Mouse (Mus musculus) heart, adult 9 months (tissue): Measurements from ENCODE around the gene 0610012G03Rik.
A peak's percentile ranks its signal among the peaks of the same experiment; 100 is the strongest.

Source experiments
- DNase-seq, 2 experiments: peaks; one replicate each; pipeline ENCODE4 v3.0.0; 2022; ENCODE audit warnings: low spot score in 2 of 2

The 0610012G03Rik gene

GRCm38 (mm10) chr16:31932840-31933697 is 15.2 kb downstream of the 0610012G03Rik start:
- DNase-seq = peak; percentile 89 to 90

- no peak for DNase-seq
Observed at GRCm38 (mm10) chr16:31932255-31932654, 16.0 kb downstream of the 0610012G03Rik start.

- no peak for DNase-seq
Observed at GRCm38 (mm10) chr16:31931330-31931729, 17.0 kb downstream of the 0610012G03Rik start.

DNA sequence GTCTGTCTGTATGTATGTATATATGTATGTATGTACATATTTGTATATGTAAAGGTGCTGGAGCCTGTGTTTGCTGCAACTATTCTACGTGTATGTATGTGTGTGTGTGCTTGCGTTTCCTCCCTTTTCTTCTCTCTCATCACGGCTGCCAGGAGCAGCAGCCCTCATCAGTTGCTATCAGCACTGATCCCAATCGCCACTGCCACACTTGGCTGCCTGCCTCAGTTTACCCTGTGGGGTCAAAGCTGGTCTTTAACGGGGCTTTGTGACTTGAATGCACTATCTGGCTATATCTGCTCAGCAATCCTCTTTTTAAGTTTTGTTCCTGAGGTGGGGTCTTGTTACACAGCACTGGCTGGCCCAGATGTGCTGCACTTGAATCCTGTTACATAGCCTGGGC is 20.9 kb downstream of the 0610012G03Rik start:
- no peak for DNase-seq

DNA sequence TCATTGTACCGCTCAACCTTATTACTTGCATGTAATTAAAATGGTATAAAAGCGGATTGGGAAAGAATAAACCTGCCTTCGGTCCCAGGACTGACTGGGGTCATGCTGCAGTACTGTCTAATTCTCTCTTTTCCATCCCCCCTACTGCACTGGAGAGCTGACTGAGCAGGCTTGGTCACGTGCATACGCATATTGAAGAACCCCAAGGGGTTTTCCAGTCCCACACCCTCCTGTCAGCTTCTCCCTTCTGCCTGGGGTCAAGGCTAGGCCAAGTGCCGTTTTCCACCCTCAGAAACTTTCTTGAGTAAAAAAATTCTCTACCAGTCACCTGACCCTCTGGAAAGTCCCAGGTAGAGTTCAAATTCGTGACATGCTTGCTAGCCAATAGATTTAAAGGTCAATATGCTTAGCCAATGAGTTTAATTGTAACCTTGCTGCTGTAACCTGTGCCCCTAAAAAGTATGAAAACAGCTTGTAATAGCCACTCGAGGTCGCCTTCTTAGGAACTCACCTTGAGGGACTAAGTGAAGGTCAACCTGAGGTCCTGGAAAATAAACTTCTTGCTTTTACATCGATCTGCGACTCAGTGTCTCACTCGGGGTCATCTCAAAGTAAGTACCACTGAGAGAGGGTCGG is 21.6 kb downstream of the 0610012G03Rik start:
- no peak for DNase-seq

GRCm38 (mm10) chr16:31926091-31926490 is 22.2 kb downstream of the 0610012G03Rik start:
- no peak for DNase-seq

- DNase-seq = no peak
Observed at GRCm38 (mm10) chr16:31924368-31924767, 23.9 kb downstream of the 0610012G03Rik start.

- peak in 1 of 2 experiments; percentile 70 for DNase-seq
Observed at GRCm38 (mm10) chr16:31918248-31918724, 30.0 kb downstream of the 0610012G03Rik start.

DNA sequence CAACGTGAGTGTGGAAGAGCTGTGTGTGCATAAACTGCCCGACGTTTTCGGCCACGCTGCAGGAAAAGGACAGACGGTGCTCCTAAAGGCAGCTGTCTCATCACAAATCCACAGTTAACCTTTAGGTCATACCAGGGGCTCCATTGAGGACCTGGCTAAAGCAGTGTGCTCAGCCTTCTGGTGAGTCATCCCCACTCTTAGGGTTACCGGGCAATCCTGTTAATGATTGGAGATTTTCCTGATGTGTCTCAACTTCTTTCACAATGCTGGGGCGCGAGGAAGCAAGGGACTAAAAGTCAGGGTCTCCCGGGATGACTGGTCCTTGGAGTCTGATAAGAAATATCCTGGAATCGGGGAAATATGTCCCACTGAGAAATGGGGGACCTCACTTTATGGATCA is 30.5 kb downstream of the 0610012G03Rik start:
- no peak for DNase-seq

- no peak for DNase-seq
Observed at GRCm38 (mm10) chr16:31910281-31910847, 37.9 kb downstream of the 0610012G03Rik start.

- DNase-seq = no peak
Observed at GRCm38 (mm10) chr16:31908959-31909358, 39.3 kb downstream of the 0610012G03Rik start.

DNA sequence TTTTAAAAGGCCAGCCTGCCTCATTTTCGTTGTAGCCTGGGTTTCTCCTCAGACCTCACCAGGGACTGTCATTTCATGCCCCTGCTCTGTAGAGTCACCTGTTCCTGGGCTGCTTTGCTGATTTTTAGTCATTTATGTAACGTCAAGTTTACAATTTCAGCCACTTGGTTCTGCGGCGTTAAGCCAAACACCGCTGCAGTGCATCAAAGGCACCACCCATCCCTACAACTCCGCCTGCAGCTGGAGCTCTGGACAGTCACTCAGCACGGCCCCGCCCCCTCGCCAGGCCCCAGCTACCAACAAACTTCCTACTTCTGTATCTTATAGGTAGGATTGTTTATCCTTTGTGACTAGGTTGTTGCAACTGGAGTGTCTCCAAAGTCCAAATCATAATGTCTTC is 41.4 kb downstream of the 0610012G03Rik start:
- peak in 1 of 2 experiments; percentile 26 for DNase-seq

DNA sequence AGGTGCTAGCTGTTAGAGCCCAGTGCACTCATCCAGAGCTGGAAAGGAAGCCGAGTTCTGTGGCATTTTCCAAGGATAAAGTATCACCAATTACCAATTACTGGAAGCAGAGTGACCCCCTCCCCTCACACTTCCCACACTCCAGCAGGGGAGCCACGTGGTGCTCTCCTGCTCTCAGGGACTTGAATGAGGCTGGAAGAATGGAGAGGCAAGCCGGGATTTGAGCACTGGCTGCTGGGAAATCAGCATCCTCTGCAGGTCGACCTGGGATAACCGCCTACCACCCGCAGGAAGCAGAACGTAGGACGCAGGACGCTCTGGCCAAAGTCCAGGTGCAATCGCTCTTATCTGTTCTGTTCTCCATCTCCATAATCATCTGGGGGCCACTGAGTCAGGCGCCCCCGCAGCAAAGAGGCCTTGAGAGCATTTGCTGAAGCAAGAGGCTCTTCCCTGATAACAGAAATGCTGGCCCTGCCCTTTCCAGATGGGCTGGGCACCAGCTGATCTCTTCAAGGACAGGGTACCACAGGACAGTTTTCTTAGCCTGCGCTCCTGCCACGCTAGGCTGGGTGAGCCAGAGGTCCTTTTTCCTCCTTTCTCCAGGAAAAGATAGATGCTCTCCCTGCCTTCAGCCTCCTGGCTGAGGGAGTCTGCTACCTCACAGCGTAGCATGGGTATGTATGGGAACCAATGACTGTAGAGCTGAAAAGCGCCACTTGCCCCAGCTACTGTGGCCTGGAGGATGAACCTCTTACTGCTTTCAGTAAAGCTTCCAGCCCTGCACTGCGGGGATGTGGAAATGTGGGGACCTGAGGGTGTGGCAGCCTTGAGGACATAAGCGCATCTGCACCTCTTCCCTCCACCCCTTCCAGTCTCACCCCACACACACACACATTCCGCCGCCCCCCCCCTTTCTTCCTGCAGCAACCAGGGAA is 42.1 kb downstream of the 0610012G03Rik start:
- DNase-seq = no peak

DNA sequence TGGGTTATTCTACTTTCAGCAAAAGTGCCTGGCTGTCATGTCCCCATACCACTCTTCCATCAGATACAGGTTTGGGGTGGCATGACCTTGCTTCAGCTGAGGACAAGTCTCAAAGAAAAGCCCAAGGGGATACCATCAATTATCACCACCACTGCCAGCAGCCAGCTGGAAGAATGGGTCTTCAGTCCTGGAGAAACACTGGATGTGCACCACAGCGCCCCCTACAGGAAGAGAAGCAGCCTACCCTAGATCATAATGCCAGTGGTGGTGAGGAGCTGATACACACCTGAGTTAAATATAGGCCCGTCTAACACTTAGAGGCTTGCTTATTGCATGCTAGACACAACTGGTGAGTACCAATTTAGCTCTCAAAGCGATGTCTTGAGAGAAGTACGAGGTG is 43.0 kb downstream of the 0610012G03Rik start:
- DNase-seq = no peak

DNA sequence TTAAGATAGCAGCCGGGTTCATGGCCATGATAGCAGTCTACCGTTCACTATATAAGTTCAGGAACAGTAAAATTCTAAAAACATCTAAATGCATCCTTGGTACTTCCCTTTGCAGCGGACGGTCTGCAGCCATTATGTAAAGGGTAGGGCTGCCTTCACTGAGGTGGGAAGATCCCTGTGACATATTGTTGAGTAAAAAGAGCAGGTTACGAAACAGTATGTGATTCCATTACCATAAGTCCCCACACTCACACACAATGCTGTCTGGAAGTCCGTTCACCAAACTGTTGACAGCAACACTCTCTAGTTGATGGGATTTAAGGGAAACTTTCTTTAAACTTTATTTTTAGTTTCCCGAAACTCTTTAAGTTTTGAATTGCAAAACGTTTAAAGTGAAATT is 45.1 kb downstream of the 0610012G03Rik start:
- no peak for DNase-seq

DNA sequence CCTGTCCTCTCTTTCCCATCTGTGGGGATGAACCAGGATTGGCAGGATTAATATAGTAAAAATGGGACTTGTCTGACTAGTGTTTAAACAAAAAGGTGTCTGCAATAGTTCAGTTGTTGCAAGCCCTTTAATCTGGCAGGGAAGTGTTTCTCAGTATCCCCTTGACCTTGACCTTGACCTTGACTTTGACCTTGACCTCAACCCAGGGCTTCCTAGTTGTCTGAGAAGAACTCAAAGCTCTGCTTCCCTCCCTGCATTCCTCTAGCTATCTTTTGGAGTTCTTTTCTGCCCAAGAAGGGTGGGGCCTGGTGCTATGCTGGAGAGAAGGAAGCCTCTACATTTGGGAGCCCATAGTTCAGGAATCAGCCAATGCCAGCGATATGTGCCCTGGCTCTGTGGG is 46.4 kb downstream of the 0610012G03Rik start:
- DNase-seq = no peak

DNA sequence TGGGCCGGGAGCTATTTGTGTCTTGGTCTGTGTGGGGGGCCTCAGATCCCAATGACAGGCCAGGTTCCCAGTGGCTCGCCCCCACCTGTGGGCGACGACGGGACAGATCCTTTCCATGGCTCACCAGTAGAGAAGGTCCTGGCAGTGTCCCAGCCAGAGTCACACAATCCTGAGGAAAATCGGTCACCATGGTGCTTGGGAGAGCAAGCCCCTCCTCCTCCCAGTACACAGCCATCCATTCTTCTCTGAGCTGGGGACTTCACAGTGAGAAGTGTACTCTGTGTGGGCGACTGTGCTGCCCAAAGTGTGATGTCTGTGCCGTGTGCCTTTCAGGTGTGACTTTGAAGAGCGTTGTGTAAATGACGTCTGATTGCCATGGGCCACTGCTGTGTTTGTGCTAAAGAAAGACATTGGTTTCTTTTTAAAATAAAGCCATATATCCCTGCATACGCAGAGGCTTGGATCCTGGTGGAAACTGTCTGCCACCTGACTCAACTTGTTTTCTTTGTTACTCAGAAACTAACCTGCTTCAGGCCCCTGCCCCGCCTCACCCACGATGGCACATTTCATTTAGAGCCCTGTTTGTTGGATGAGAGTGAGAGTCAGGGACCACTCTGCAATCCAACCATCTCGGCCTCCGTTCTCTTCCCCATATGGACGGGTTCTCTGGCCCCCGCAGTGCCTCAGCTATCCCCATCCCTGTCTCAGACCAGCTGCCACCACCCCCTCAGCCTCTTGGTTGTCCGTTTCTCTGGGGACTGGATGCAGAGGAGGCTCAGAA is 49.6 kb downstream of the 0610012G03Rik start:
- DNase-seq = no peak
